Mouse (Mus musculus) heart, embryonic 12.5 days (tissue): ENCODE data around the gene B3galt5. TPM values are rescaled to one million over a fixed set of nuclear protein-coding genes. Genes with fewer than 3 reads are reported as not detected.

Experiments used
- ATAC-seq: fragments of 200-750 bp; cut with Nextera tagmentation; 2 replicates; pipeline ENCODE4 v1.8.0; 2017; ENCODE audit warnings: moderate TSS enrichment, moderate library complexity; ENCODE audit not compliant: insufficient number of reproducible peaks, low FRiP score
- H3K27ac ChIP-seq: fragments of 300-500 bp; sonication (generic); 2 replicates; pipeline ENCODE4 v1.5.1; 2016; ENCODE audit warnings: mild to moderate bottlenecking, moderate library complexity; ENCODE audit not compliant: poor library complexity, severe bottlenecking
- H3K27me3 ChIP-seq: fragments of 300-500 bp; sonication (generic); replicated peaks from 2 replicates; pipeline ENCODE4 v1.6.1; 2016; ENCODE audit warnings: mild to moderate bottlenecking, moderate library complexity
- H3K36me3 ChIP-seq: fragments of 300-500 bp; sonication (generic); 2 replicates; pipeline ENCODE4 v1.6.1; 2016; ENCODE audit warnings: mild to moderate bottlenecking, moderate library complexity
- H3K4me1 ChIP-seq: fragments of 300-500 bp; sonication (generic); replicated peaks from 2 replicates; pipeline ENCODE4 v1.6.1; 2016; ENCODE audit warnings: mild to moderate bottlenecking
- H3K4me2 ChIP-seq: fragments of 300-500 bp; sonication (generic); 2 replicates; pipeline ENCODE4 v1.6.1; 2016; ENCODE audit warnings: mild to moderate bottlenecking, moderate library complexity
- H3K4me3 ChIP-seq: fragments of 300-500 bp; sonication (generic); 2 replicates; pipeline ENCODE4 v1.5.1; 2016; ENCODE audit warnings: mild to moderate bottlenecking
- H3K9ac ChIP-seq: fragments of 300-500 bp; sonication (generic); 2 replicates; pipeline ENCODE4 v1.6.1; 2016; ENCODE audit warnings: mild to moderate bottlenecking, moderate library complexity
- H3K9me3 ChIP-seq: fragments of 300-500 bp; sonication (generic); replicated peaks from 2 replicates; pipeline ENCODE4 v1.6.1; 2016; ENCODE audit warnings: mild to moderate bottlenecking, moderate library complexity
- WGBS: fragments of 180-500 bp; shearing (Covaris S2); methylation state at CpG from one replicate; pipeline ENCODE4 v1.1.7; 2016; 5-methylcytosine and 5-hydroxymethylcytosine counted together
- polyA plus RNA-seq: library from polyadenylated mRNA; unstranded; fragments of >200 nt; fragmentation: Nextera tagmentation; extraction: Ambion mirVana; gene quantifications from 2 replicates; pipeline ENCODE4 v1.2.1, GENCODE M21; 2016

B3galt5 gene
- polyA plus RNA-seq, 1 experiment from 2014 or later: not detected

GRCm38 (mm10) chr16:96271736-96272135 is 36.1 kb downstream of the B3galt5 start:
- Histone ChIP-seq H3K4me2 (no peak overlapping the region), H3K9ac (no peak overlapping the region), H3K4me3 (no peak overlapping the region), H3K4me1 (no peaks in the 10 kb centered on the region), H3K36me3 (no peaks in the 10 kb centered on the region), H3K9me3 (no peaks in the 10 kb centered on the region), H3K27ac (no peak overlapping the region), H3K27me3 (peaks cover 7% of the 10 kb centered on the region; the same call in 1 of the 2 replicates)
- 64% methylated on average over 2 of the region's 2 CpGs for WGBS
- ATAC-seq: no peak

GRCm38 (mm10) chr16:96272929-96273619 is 37.5 kb downstream of the B3galt5 start:
- no peak for ATAC-seq
- no peaks in the 10 kb centered on the region for H3K4me1 ChIP-seq
- no peak overlapping the region for H3K4me2 ChIP-seq
- no peak overlapping the region for H3K27ac ChIP-seq
- H3K4me3 ChIP-seq: no peak overlapping the region
- WGBS: 53% methylated on average over 14 of the region's 14 CpGs
- no peaks in the 10 kb centered on the region for H3K9me3 ChIP-seq
- no peaks in the 10 kb centered on the region for H3K36me3 ChIP-seq
- no peak overlapping the region for H3K9ac ChIP-seq
- H3K27me3 ChIP-seq: peaks cover 13% of the 10 kb centered on the region

- Histone ChIP-seq H3K9me3 (no peaks in the 10 kb centered on the region), H3K9ac (no peak overlapping the region), H3K4me3 (no peak overlapping the region), H3K36me3 (no peaks in the 10 kb centered on the region), H3K4me1 (peaks cover 8% of the 10 kb centered on the region), H3K27ac (no peak overlapping the region), H3K27me3 (peaks cover 46% of the 10 kb centered on the region), H3K4me2 (no peak overlapping the region)
- ATAC-seq: no peak
- WGBS: 44% methylated on average over 3 of the region's 3 CpGs
These were observed 41.0 kb downstream of the B3galt5 start for GRCm38 (mm10) chr16:96276596-96276995.

- H3K27me3 ChIP-seq: peaks cover 66% of the 10 kb centered on the region
- H3K4me2 ChIP-seq: no peak overlapping the region
- no peak for ATAC-seq
These were observed 43.1 kb downstream of the B3galt5 start for GRCm38 (mm10) chr16:96278491-96279224.

GRCm38 (mm10) chr16:96280719-96281605 is 45.4 kb downstream of the B3galt5 start:
- Histone ChIP-seq H3K4me2 (peak overlapping the region; percentile 78), H3K9ac (peak overlapping the region; percentile 43; the same call in 1 of the 2 replicates), H3K27ac (no peak overlapping the region), H3K4me3 (peak overlapping the region; percentile 34), H3K9me3 (no peaks in the 10 kb centered on the region), H3K27me3 (peaks cover 60% of the 10 kb centered on the region), H3K36me3 (no peaks in the 10 kb centered on the region), H3K4me1 (peaks cover 8% of the 10 kb centered on the region)
- ATAC-seq: peak; percentile 9; the same call in 1 of the 2 replicates
- WGBS: 4% methylated on average over 38 of the region's 38 CpGs

More at GRCm38 (mm10) chr16:96278491-96279224, 43.1 kb downstream of the B3galt5 start:
- H3K4me1 ChIP-seq: peaks cover 8% of the 10 kb centered on the region
- H3K36me3 ChIP-seq: no peaks in the 10 kb centered on the region
- WGBS: 61% methylated on average over 9 of the region's 9 CpGs
- H3K9me3 ChIP-seq: no peaks in the 10 kb centered on the region
- no peak overlapping the region for H3K27ac ChIP-seq
- no peak overlapping the region for H3K9ac ChIP-seq
- H3K4me3 ChIP-seq: no peak overlapping the region

- no peaks in the 10 kb centered on the region for H3K36me3 ChIP-seq
- H3K9ac ChIP-seq: no peak overlapping the region
- H3K4me2 ChIP-seq: no peak overlapping the region
- WGBS: 90% methylated on average over 9 of the region's 9 CpGs
- H3K27ac ChIP-seq: no peak overlapping the region
- H3K9me3 ChIP-seq: no peaks in the 10 kb centered on the region
- peaks cover 59% of the 10 kb centered on the region for H3K27me3 ChIP-seq
- no peak overlapping the region for H3K4me3 ChIP-seq
- peaks cover 8% of the 10 kb centered on the region for H3K4me1 ChIP-seq
- no peak for ATAC-seq
These were observed 47.0 kb downstream of the B3galt5 start for GRCm38 (mm10) chr16:96282566-96282965.

- H3K9ac ChIP-seq: no peak overlapping the region
- no peaks in the 10 kb centered on the region for H3K9me3 ChIP-seq
- no peak overlapping the region for H3K27ac ChIP-seq
- 71% methylated on average over 9 of the region's 9 CpGs for WGBS
- H3K27me3 ChIP-seq: no peaks in the 10 kb centered on the region
- H3K4me3 ChIP-seq: no peak overlapping the region
- no peaks in the 10 kb centered on the region for H3K4me1 ChIP-seq
- no peaks in the 10 kb centered on the region for H3K36me3 ChIP-seq
- no peak overlapping the region for H3K4me2 ChIP-seq
- ATAC-seq: no peak
These were observed 56.3 kb downstream of the B3galt5 start for GRCm38 (mm10) chr16:96291885-96292284.

GRCm38 (mm10) chr16:96292530-96293173 is 57.1 kb downstream of the B3galt5 start:
- H3K9me3 ChIP-seq: no peaks in the 10 kb centered on the region
- H3K4me2 ChIP-seq: no peak overlapping the region
- 68% methylated on average over 15 of the region's 15 CpGs for WGBS
- H3K9ac ChIP-seq: no peak overlapping the region
- H3K27me3 ChIP-seq: no peaks in the 10 kb centered on the region
- H3K4me1 ChIP-seq: no peaks in the 10 kb centered on the region
- no peak for ATAC-seq
- H3K4me3 ChIP-seq: no peak overlapping the region
- no peak overlapping the region for H3K27ac ChIP-seq
- H3K36me3 ChIP-seq: no peaks in the 10 kb centered on the region

GRCm38 (mm10) chr16:96298075-96298474 is 62.5 kb downstream of the B3galt5 start:
- H3K4me3 ChIP-seq: no peak overlapping the region
- H3K4me1 ChIP-seq: no peaks in the 10 kb centered on the region
- no peaks in the 10 kb centered on the region for H3K36me3 ChIP-seq
- H3K9me3 ChIP-seq: no peaks in the 10 kb centered on the region
- no peaks in the 10 kb centered on the region for H3K27me3 ChIP-seq
- H3K4me2 ChIP-seq: no peak overlapping the region
- ATAC-seq: no peak
- H3K27ac ChIP-seq: no peak overlapping the region
- no peak overlapping the region for H3K9ac ChIP-seq

- Histone ChIP-seq H3K4me1 (no peaks in the 10 kb centered on the region), H3K27me3 (no peaks in the 10 kb centered on the region), H3K9me3 (no peaks in the 10 kb centered on the region), H3K4me2 (no peak overlapping the region), H3K27ac (no peak overlapping the region), H3K9ac (no peak overlapping the region), H3K36me3 (no peaks in the 10 kb centered on the region), H3K4me3 (no peak overlapping the region)
- 73% methylated on average over 3 of the region's 3 CpGs for WGBS
- no peak for ATAC-seq
These were observed 63.0 kb downstream of the B3galt5 start for GRCm38 (mm10) chr16:96298574-96298973.
